Mouse (Mus musculus) midbrain, embryonic 11.5 days (tissue): ENCODE measurements at regions not wholly inside any gene's neighbourhood (a gene's known extent, or its start where the extent isn't known, plus 50 kb on each side); places are given as distances from the start of the nearest gene placed in this dataset.
"Not testable (repeated sequence)": the region's sequence is repeated elsewhere in the genome, so short reads cannot be mapped to it uniquely, and the experiment has no call there.

Experiments
- ATAC-seq: fragments of 200-750 bp; cut with Nextera tagmentation; 2 replicates; pipeline ENCODE4 v1.8.0; 2017; ENCODE audit warnings: moderate TSS enrichment, moderate library complexity; ENCODE audit not compliant: low FRiP score
- DNase-seq: peaks from one replicate; pipeline ENCODE4 v3.0.0; 2015; ENCODE audit warnings: low spot score; ENCODE audit errors: missing footprints
- H3K27ac ChIP-seq: fragments of 300-500 bp; sonication (generic); 2 replicates; pipeline ENCODE4 v1.5.1; 2014; ENCODE audit warnings: low read depth, low read length
- H3K27me3 ChIP-seq: fragments of 300-500 bp; sonication (generic); 2 replicates; pipeline ENCODE4 v1.6.1; 2014; ENCODE audit warnings: mild to moderate bottlenecking, low read length, moderate library complexity, mixed read lengths; ENCODE audit not compliant: control insufficient read depth, insufficient read depth
- H3K36me3 ChIP-seq: fragments of 300-500 bp; sonication (generic); 2 replicates; pipeline ENCODE4 v1.6.1; 2014; ENCODE audit warnings: mild to moderate bottlenecking, low read length, moderate library complexity, mixed read lengths; ENCODE audit not compliant: control insufficient read depth, insufficient read depth
- H3K4me1 ChIP-seq: fragments of 300-500 bp; sonication (generic); 2 replicates; pipeline ENCODE4 v1.6.1; 2014; ENCODE audit warnings: low read length; ENCODE audit not compliant: control insufficient read depth, insufficient read depth
- H3K4me2 ChIP-seq: fragments of 300-500 bp; sonication (generic); 2 replicates; pipeline ENCODE4 v1.6.1; 2014; ENCODE audit warnings: mild to moderate bottlenecking, moderate library complexity
- H3K4me3 ChIP-seq: fragments of 300-500 bp; sonication (generic); 2 replicates; pipeline ENCODE4 v1.5.1; 2014; ENCODE audit warnings: low read depth, low read length
- H3K9ac ChIP-seq: fragments of 300-500 bp; sonication (generic); 2 replicates; pipeline ENCODE4 v1.6.1; 2014; ENCODE audit warnings: low read length
- H3K9me3 ChIP-seq: fragments of 300-500 bp; sonication (generic); 2 replicates; pipeline ENCODE4 v1.6.1; 2016; ENCODE audit warnings: low read length; ENCODE audit not compliant: control insufficient read depth
- WGBS: fragments of 180-500 bp; shearing (Covaris S2); extraction: QIAGEN DNeasy Blood & Tissue Kit; methylation state at CpG from one replicate; pipeline ENCODE4 v1.1.7; 2014; 5-methylcytosine and 5-hydroxymethylcytosine counted together

DNA sequence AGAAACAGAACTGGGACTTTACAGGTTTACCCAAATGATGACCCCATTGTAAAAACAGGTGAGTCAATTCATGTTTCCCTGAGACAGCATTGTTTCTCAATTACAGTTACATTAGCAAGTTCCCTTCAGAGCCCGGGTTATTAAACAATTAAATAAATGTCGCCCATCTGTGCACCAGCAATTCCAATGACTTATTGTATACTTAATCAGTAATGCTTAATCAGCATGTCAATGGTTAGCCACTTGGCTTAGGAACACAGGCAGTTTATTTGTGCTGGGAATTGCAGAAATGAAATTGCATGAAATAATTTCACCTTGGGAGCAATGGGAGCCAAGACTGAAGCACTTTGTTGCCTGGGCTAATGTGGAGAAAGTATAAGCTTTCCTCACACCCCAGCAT is 364.3 kb downstream of the Kif2b start:
- ATAC-seq, result no peak
- 82% methylated on average over 2 of the region's 2 CpGs for WGBS
- no peak for DNase-seq
- H3K9ac ChIP-seq, result no peak overlapping the region
- H3K36me3 ChIP-seq, result no peaks in the 10 kb centered on the region
- H3K4me2 ChIP-seq, result no peak overlapping the region
- no peak overlapping the region for H3K4me3 ChIP-seq
- no peak overlapping the region for H3K27ac ChIP-seq
- no peaks in the 10 kb centered on the region for H3K4me1 ChIP-seq
- no peaks in the 10 kb centered on the region for H3K27me3 ChIP-seq
- H3K9me3 ChIP-seq, result no peaks in the 10 kb centered on the region

DNA sequence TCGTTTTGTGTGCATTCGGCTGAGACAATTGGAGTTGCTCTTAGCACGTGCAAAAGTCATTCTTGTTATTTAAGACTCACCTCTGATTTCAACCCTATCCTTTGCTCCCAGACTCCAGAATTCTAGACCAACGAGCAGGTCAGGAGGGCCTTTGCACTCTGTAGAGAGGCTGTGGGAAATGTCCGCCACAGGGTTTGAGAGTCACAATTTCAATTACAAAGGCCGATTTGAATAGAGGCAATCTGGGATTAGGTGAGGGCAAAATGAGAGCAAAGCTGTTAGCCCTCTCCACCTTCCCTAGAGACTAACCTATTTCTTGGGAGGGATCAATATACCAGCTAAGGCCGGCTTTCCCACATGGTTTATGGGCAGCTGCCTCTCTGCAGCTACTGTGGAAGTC is 370.9 kb downstream of the Kif2b start:
- no peak overlapping the region for H3K27ac ChIP-seq
- H3K9me3 ChIP-seq, result no peaks in the 10 kb centered on the region
- ATAC-seq (peak; percentile 70), DNase-seq (peak; percentile 87)
- H3K4me1 ChIP-seq, result peaks cover 12% of the 10 kb centered on the region; the same call in 1 of the 2 replicates
- no peak overlapping the region for H3K4me3 ChIP-seq
- no peak overlapping the region for H3K9ac ChIP-seq
- WGBS, result 20% methylated on average over 7 of the region's 7 CpGs
- no peaks in the 10 kb centered on the region for H3K27me3 ChIP-seq
- H3K4me2 ChIP-seq, result no peak overlapping the region
- H3K36me3 ChIP-seq, result no peaks in the 10 kb centered on the region

DNA sequence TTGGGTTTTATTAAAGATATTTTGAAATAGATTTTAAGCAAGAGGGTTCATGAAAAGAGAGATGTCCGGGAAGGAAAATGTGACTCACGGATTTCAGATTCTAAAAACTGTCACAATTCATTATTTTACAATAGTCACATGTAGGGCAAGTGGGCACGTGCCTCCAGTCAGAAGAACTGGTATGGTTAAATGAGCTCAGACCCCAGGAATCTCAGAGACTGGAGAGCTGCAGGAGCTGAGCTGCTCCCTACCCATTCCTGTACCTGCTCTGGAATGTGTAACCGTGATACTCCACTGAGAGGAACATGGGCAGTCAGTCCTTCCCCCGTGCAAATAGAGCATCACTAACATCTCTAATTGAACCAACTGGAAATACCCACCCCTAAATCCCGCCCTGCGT is 372.9 kb downstream of the Kif2b start:
- no peak; the same call in 1 of the 2 replicates for ATAC-seq

DNA sequence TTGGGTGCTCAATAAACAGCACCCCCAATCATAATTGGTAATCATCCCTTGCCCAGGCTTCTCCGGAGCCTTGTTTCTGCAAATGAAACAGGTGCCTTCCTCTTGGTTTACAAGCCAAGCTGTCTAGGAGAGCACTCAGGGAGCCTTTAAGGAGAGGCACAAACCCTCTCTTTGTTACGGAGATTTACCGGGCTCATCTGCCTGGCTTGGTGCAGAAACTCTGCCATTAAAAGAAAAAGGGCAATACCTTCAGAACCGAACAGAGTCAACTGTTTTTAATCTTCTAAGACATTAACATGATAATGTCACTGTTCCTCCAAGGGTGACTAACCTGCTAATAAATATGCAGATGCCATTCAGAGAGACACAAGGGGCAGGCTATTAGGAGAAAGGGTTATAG is 380.5 kb downstream of the Kif2b start:
- Histone ChIP-seq H3K4me3 (no peak overlapping the region), H3K36me3 (no peaks in the 10 kb centered on the region), H3K27ac (no peak overlapping the region), H3K27me3 (no peaks in the 10 kb centered on the region), H3K9me3 (no peaks in the 10 kb centered on the region), H3K4me1 (peaks cover 9% of the 10 kb centered on the region; the same call in 1 of the 2 replicates), H3K9ac (no peak overlapping the region), H3K4me2 (no peak overlapping the region)
- peak; percentile 16; the same call in 1 of the 2 replicates for ATAC-seq
- DNase-seq, result no peak
- 5% methylated on average over 4 of the region's 4 CpGs for WGBS

More for the DNA sequence above, 372.9 kb downstream of the Kif2b start:
- Histone ChIP-seq H3K27ac (no peak overlapping the region), H3K27me3 (no peaks in the 10 kb centered on the region), H3K4me1 (peaks cover 12% of the 10 kb centered on the region; the same call in 1 of the 2 replicates), H3K9ac (no peak overlapping the region), H3K4me3 (no peak overlapping the region), H3K36me3 (no peaks in the 10 kb centered on the region), H3K4me2 (no peak overlapping the region), H3K9me3 (no peaks in the 10 kb centered on the region)
- no peak for DNase-seq
- WGBS, result 71% methylated on average over 7 of the region's 7 CpGs

DNA sequence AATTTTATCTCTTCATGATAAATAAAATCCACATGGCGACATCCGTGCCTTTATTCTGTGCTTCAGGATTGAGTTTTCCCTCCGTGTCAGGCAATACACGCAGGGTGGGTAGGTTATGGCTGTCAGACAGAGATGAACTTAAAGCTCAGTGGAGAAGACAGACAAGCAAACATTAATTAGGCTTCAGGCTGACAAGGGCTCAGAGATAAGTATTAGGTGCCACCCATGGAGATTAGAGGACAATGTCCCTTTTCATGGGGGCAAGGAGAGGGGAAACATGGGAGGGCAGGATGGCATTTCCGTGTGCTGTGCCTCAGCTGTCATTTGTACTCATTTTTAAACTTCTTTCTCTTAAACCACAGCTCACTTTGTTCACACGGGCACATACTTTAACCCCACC is 381.0 kb downstream of the Kif2b start:
- H3K4me1 ChIP-seq, result peaks cover 9% of the 10 kb centered on the region; the same call in 1 of the 2 replicates
- no peaks in the 10 kb centered on the region for H3K9me3 ChIP-seq
- WGBS, result 11% methylated on average over 6 of the region's 6 CpGs
- no peak overlapping the region for H3K4me2 ChIP-seq
- DNase-seq (no peak), ATAC-seq (peak; percentile 27; the same call in 1 of the 2 replicates)
- H3K27me3 ChIP-seq, result no peaks in the 10 kb centered on the region
- H3K27ac ChIP-seq, result no peak overlapping the region
- H3K9ac ChIP-seq, result peak overlapping the region; percentile 27; the same call in 1 of the 2 replicates
- H3K36me3 ChIP-seq, result no peaks in the 10 kb centered on the region
- H3K4me3 ChIP-seq, result no peak overlapping the region

DNA sequence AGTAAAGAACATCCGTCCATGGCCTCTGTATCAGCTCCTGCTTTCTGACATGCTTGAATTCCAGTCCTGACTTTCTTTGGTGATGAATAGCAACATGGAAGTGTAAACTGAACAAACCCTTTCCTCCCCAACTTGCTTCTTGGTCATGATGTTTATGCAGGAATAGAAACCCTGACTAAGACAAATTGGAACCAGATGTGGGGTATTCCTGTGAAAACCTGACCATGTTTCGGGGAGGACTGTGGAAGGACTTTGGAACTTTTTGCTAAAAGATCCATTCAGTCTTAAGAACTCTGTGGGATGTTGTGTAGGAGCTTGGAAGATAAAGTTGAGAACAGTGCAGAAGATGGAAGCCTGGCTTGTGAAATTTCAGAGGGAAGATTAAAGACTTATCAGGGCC is 410.0 kb downstream of the Kif2b start:
- not testable (repeated sequence) for H3K4me1 ChIP-seq, H3K27me3 ChIP-seq, H3K36me3 ChIP-seq, H3K4me3 ChIP-seq, H3K4me2 ChIP-seq, ATAC-seq, H3K9me3 ChIP-seq, H3K27ac ChIP-seq, H3K9ac ChIP-seq, DNase-seq
- 83% methylated on average over 2 of the region's 2 CpGs for WGBS

DNA sequence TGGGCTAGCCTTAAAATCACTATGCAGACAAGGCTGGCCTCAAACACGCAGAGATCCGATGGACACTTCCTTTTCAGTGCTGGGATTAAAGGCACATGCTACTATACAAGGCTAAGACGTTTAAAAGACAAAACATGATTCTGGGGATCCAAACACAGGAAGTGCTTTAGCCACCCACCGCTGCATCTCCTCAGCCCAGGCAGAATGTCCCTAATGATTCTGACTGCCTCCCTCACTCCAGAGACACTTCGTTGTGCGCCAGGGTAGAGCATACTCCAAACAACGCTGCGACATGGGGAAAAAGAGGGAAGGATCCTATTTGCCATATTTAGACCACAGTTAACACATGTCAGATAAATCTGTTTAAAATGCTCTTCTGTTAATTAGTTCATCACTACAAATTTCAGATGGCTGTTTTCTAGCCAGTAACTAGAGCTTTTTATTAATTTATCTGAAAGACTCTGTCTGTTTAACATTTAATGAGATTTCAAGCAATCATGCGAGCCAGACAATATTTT is 443.5 kb downstream of the Kif2b start:
- no peaks in the 10 kb centered on the region for H3K27me3 ChIP-seq
- H3K9ac ChIP-seq, result no peak overlapping the region
- ATAC-seq, result no peak
- no peak overlapping the region for H3K4me2 ChIP-seq
- H3K36me3 ChIP-seq, result no peaks in the 10 kb centered on the region
- DNase-seq, result no peak
- WGBS, result 59% methylated on average over 9 of the region's 9 CpGs
- peaks cover 5% of the 10 kb centered on the region for H3K4me1 ChIP-seq
- no peaks in the 10 kb centered on the region for H3K9me3 ChIP-seq
- no peak overlapping the region for H3K4me3 ChIP-seq
- no peak overlapping the region for H3K27ac ChIP-seq

DNA sequence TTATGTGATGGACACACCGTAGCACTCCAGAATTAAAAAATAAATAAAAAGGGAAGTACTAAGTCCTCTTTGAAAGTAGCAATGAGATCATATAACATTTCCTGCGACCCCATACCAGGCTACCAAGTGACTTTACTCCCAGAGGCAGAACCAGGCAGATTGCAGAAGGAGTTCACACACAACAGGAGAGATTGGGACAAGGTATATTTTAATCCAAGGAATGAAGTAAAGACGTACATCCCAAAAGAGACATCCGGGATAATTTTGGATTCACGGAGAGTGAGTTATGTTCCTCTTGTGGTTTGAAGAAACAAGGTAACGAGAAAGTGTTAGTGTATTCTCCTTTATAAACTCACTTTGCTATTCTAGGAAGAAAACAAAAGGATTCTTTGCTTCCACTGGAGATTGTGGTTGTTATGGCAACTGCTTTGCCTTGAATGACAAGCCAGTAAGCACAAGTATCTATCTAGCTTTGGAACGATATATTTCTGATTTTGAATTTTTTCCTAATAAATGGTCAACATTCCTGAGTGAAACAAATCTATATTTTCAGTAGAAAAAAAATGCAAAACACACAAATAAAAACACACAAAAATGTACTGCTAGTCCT is 444.5 kb downstream of the Kif2b start:
- H3K4me1 ChIP-seq, result peaks cover 5% of the 10 kb centered on the region
- no peaks in the 10 kb centered on the region for H3K27me3 ChIP-seq
- H3K36me3 ChIP-seq, result no peaks in the 10 kb centered on the region
- H3K4me3 ChIP-seq, result no peak overlapping the region
- no peak overlapping the region for H3K9ac ChIP-seq
- ATAC-seq (no peak), DNase-seq (peak; percentile 90)
- no peaks in the 10 kb centered on the region for H3K9me3 ChIP-seq
- H3K27ac ChIP-seq, result no peak overlapping the region
- 38% methylated on average over 7 of the region's 7 CpGs for WGBS
- H3K4me2 ChIP-seq, result no peak overlapping the region

DNA sequence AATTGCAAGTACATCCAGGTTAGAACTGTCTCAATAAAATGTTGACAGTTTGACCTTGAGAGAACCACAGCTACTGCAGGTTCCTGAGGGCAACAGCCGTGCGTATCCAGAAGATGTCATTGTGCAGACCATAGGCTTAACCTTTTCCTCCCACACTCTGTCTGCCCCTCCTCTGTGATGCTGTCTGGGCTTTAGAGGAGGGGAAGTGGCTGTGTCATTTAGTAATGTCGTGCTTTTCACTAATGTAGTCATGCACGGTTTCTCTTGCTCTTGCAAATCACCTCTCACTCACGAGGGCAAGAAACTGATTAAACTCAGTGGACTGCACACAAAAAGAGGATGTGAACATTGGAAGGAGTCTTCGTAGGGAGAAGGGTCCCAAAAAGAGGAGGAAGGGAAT is 443.8 kb upstream of the Tom1l1 start:
- WGBS, result 18% methylated on average over 6 of the region's 6 CpGs
- Histone ChIP-seq H3K27ac (no peak overlapping the region), H3K27me3 (no peaks in the 10 kb centered on the region), H3K4me1 (peaks cover 5% of the 10 kb centered on the region), H3K9ac (no peak overlapping the region), H3K4me2 (no peak overlapping the region), H3K9me3 (no peaks in the 10 kb centered on the region), H3K36me3 (no peaks in the 10 kb centered on the region), H3K4me3 (no peak overlapping the region)
- DNase-seq (peak; percentile 90), ATAC-seq (no peak)
